Mouse (Mus musculus) hindbrain, embryonic 12.5 days (tissue): ENCODE measurements around the gene Itga9. TPM values are rescaled to one million over a fixed set of nuclear protein-coding genes. Genes with fewer than 3 reads are reported as not detected.

Experiments used
- ATAC-seq: fragments of 200-750 bp; cut with Nextera tagmentation; 2 replicates; pipeline ENCODE4 v1.8.0; 2017; ENCODE audit warnings: moderate TSS enrichment; ENCODE audit not compliant: low FRiP score
- H3K27ac ChIP-seq: fragments of 300-500 bp; sonication (generic); 2 replicates; pipeline ENCODE4 v1.5.1; 2016; ENCODE audit warnings: mild to moderate bottlenecking
- H3K27me3 ChIP-seq: fragments of 300-500 bp; sonication (generic); 2 replicates; pipeline ENCODE4 v1.6.1; 2016; ENCODE audit warnings: mild to moderate bottlenecking
- H3K36me3 ChIP-seq: fragments of 300-500 bp; sonication (generic); 2 replicates; pipeline ENCODE4 v1.6.1; 2016; ENCODE audit warnings: mild to moderate bottlenecking
- H3K4me1 ChIP-seq: fragments of 300-500 bp; sonication (generic); 2 replicates; pipeline ENCODE4 v1.6.1; 2016
- H3K4me2 ChIP-seq: fragments of 300-500 bp; sonication (generic); replicated peaks from 2 replicates; pipeline ENCODE4 v1.6.1; 2016; ENCODE audit warnings: mild to moderate bottlenecking
- H3K4me3 ChIP-seq: fragments of 300-500 bp; sonication (generic); 2 replicates; pipeline ENCODE4 v1.5.1; 2016; ENCODE audit warnings: mild to moderate bottlenecking
- H3K9ac ChIP-seq: fragments of 300-500 bp; sonication (generic); 2 replicates; pipeline ENCODE4 v1.6.1; 2016; ENCODE audit warnings: mild to moderate bottlenecking, moderate library complexity
- H3K9me3 ChIP-seq: fragments of 300-500 bp; sonication (generic); replicated peaks from 2 replicates; pipeline ENCODE4 v1.6.1; 2016; ENCODE audit warnings: mild to moderate bottlenecking
- WGBS: fragments of 180-500 bp; shearing (Covaris S2); methylation state at CpG from one replicate; pipeline ENCODE4 v1.1.7; 2016; 5-methylcytosine and 5-hydroxymethylcytosine counted together
- polyA plus RNA-seq: library from polyadenylated mRNA; unstranded; fragments of >200 nt; fragmentation: Nextera tagmentation; extraction: Ambion mirVana; gene quantifications from 2 replicates; pipeline ENCODE4 v1.2.1, GENCODE M21; 2016

The Itga9 gene
- polyA plus RNA-seq, 1 experiment from 2014 or later: 12.4 TPM

- 87% methylated on average over 11 of the region's 11 CpGs for WGBS
- no peak overlapping the region for H3K4me3 ChIP-seq
- H3K4me1 ChIP-seq: no peaks in the 10 kb centered on the region; the same call in 1 of the 2 replicates
- ATAC-seq: no peak
- H3K4me2 ChIP-seq: no peak overlapping the region
- no peaks in the 10 kb centered on the region for H3K9me3 ChIP-seq
- H3K27me3 ChIP-seq: no peaks in the 10 kb centered on the region
- no peaks in the 10 kb centered on the region for H3K36me3 ChIP-seq
- H3K27ac ChIP-seq: no peak overlapping the region
- H3K9ac ChIP-seq: no peak overlapping the region
Measured at GRCm38 (mm10) chr9:118878596-118878995, 272.1 kb downstream of the Itga9 start.

GRCm38 (mm10) chr9:118881281-118881945, 274.9 kb downstream of the Itga9 start:
- ATAC-seq: no peak
- Histone ChIP-seq H3K27me3 (no peaks in the 10 kb centered on the region), H3K9ac (no peak overlapping the region), H3K36me3 (no peaks in the 10 kb centered on the region), H3K27ac (no peak overlapping the region), H3K9me3 (no peaks in the 10 kb centered on the region), H3K4me3 (no peak overlapping the region), H3K4me1 (no peaks in the 10 kb centered on the region), H3K4me2 (no peak overlapping the region)
- WGBS: 78% methylated on average over 7 of the region's 7 CpGs

- no peak overlapping the region for H3K4me2 ChIP-seq
- H3K9ac ChIP-seq: no peak overlapping the region
- 93% methylated on average over 6 of the region's 6 CpGs for WGBS
- no peak overlapping the region for H3K4me3 ChIP-seq
- ATAC-seq: no peak
- H3K4me1 ChIP-seq: no peaks in the 10 kb centered on the region
- H3K27ac ChIP-seq: no peak overlapping the region
- H3K9me3 ChIP-seq: no peaks in the 10 kb centered on the region
- H3K36me3 ChIP-seq: no peaks in the 10 kb centered on the region
- no peaks in the 10 kb centered on the region for H3K27me3 ChIP-seq
Measured at GRCm38 (mm10) chr9:118881946-118882284, 275.4 kb downstream of the Itga9 start.

- H3K36me3 ChIP-seq: no peaks in the 10 kb centered on the region
- no peaks in the 10 kb centered on the region for H3K9me3 ChIP-seq
- H3K4me3 ChIP-seq: no peak overlapping the region
- no peak overlapping the region for H3K9ac ChIP-seq
- 92% methylated on average over 7 of the region's 7 CpGs for WGBS
- no peaks in the 10 kb centered on the region for H3K27me3 ChIP-seq
- no peak for ATAC-seq
- H3K4me2 ChIP-seq: no peak overlapping the region
- H3K27ac ChIP-seq: no peak overlapping the region
- no peaks in the 10 kb centered on the region for H3K4me1 ChIP-seq
Measured at GRCm38 (mm10) chr9:118883150-118883549, 276.7 kb downstream of the Itga9 start.

- H3K27ac ChIP-seq: no peak overlapping the region
- ATAC-seq: no peak
- H3K4me2 ChIP-seq: no peak overlapping the region
- H3K9ac ChIP-seq: no peak overlapping the region
- WGBS: 83% methylated on average over 6 of the region's 6 CpGs
- H3K36me3 ChIP-seq: no peaks in the 10 kb centered on the region
- H3K9me3 ChIP-seq: no peaks in the 10 kb centered on the region
- no peak overlapping the region for H3K4me3 ChIP-seq
- H3K4me1 ChIP-seq: peaks cover 6% of the 10 kb centered on the region
- no peaks in the 10 kb centered on the region for H3K27me3 ChIP-seq
Measured at GRCm38 (mm10) chr9:118885785-118886184, 279.3 kb downstream of the Itga9 start.

- Histone ChIP-seq H3K4me2 (no peak overlapping the region), H3K4me3 (no peak overlapping the region), H3K27ac (no peak overlapping the region), H3K9ac (no peak overlapping the region), H3K4me1 (peaks cover 17% of the 10 kb centered on the region), H3K27me3 (no peaks in the 10 kb centered on the region), H3K9me3 (no peaks in the 10 kb centered on the region), H3K36me3 (no peaks in the 10 kb centered on the region)
- ATAC-seq: no peak
- 86% methylated on average over 7 of the region's 7 CpGs for WGBS
Measured at GRCm38 (mm10) chr9:118887201-118887600, 280.7 kb downstream of the Itga9 start.

- Histone ChIP-seq H3K36me3 (no peaks in the 10 kb centered on the region), H3K4me3 (no peak overlapping the region), H3K4me2 (no peak overlapping the region), H3K27ac (no peak overlapping the region), H3K4me1 (peaks cover 17% of the 10 kb centered on the region), H3K9ac (no peak overlapping the region), H3K27me3 (no peaks in the 10 kb centered on the region), H3K9me3 (no peaks in the 10 kb centered on the region)
- WGBS: 90% methylated on average over 8 of the region's 8 CpGs
- ATAC-seq: no peak
Measured at GRCm38 (mm10) chr9:118887734-118888133, 281.2 kb downstream of the Itga9 start.

GRCm38 (mm10) chr9:118890149-118890548, 283.7 kb downstream of the Itga9 start:
- H3K27me3 ChIP-seq: no peaks in the 10 kb centered on the region
- H3K9me3 ChIP-seq: no peaks in the 10 kb centered on the region
- H3K4me1 ChIP-seq: peaks cover 17% of the 10 kb centered on the region
- ATAC-seq: no peak
- 80% methylated on average over 4 of the region's 4 CpGs for WGBS
- no peak overlapping the region for H3K4me2 ChIP-seq
- H3K36me3 ChIP-seq: no peaks in the 10 kb centered on the region
- H3K4me3 ChIP-seq: no peak overlapping the region
- H3K27ac ChIP-seq: peak overlapping the region; percentile 40; the same call in 1 of the 2 replicates
- no peak overlapping the region for H3K9ac ChIP-seq

GRCm38 (mm10) chr9:118890645-118891044, 284.2 kb downstream of the Itga9 start:
- Histone ChIP-seq H3K4me1 (peaks cover 17% of the 10 kb centered on the region), H3K4me2 (no peak overlapping the region), H3K4me3 (no peak overlapping the region), H3K36me3 (no peaks in the 10 kb centered on the region), H3K27me3 (no peaks in the 10 kb centered on the region), H3K27ac (no peak overlapping the region), H3K9ac (no peak overlapping the region), H3K9me3 (no peaks in the 10 kb centered on the region)
- ATAC-seq: no peak
- WGBS: 60% methylated on average over 2 of the region's 2 CpGs

- no peaks in the 10 kb centered on the region for H3K36me3 ChIP-seq
Measured at GRCm38 (mm10) chr9:118891068-118891467, 284.6 kb downstream of the Itga9 start.

GRCm38 (mm10) chr9:118891593-118891992, 285.1 kb downstream of the Itga9 start:
- ATAC-seq: no peak
- no peaks in the 10 kb centered on the region for H3K9me3 ChIP-seq
- no peaks in the 10 kb centered on the region for H3K36me3 ChIP-seq
- peak overlapping the region; percentile 12 for H3K27ac ChIP-seq
- H3K27me3 ChIP-seq: no peaks in the 10 kb centered on the region
- no peak overlapping the region for H3K9ac ChIP-seq
- WGBS: 61% methylated on average over 9 of the region's 9 CpGs
- H3K4me3 ChIP-seq: no peak overlapping the region
- H3K4me2 ChIP-seq: no peak overlapping the region
- peaks cover 17% of the 10 kb centered on the region for H3K4me1 ChIP-seq

More at GRCm38 (mm10) chr9:118891068-118891467, 284.6 kb downstream of the Itga9 start:
- H3K4me3 ChIP-seq: no peak overlapping the region
- H3K4me2 ChIP-seq: no peak overlapping the region
- WGBS: 85% methylated on average over 6 of the region's 6 CpGs
- H3K4me1 ChIP-seq: peaks cover 17% of the 10 kb centered on the region
- no peak for ATAC-seq
- peak overlapping the region; percentile 12; the same call in 1 of the 2 replicates for H3K27ac ChIP-seq
- no peaks in the 10 kb centered on the region for H3K9me3 ChIP-seq
- H3K9ac ChIP-seq: no peak overlapping the region
- H3K27me3 ChIP-seq: no peaks in the 10 kb centered on the region

GRCm38 (mm10) chr9:118895101-118895500, 288.6 kb downstream of the Itga9 start:
- Histone ChIP-seq H3K27me3 (no peaks in the 10 kb centered on the region), H3K9ac (no peak overlapping the region), H3K4me3 (no peak overlapping the region), H3K27ac (no peak overlapping the region), H3K4me1 (peaks cover 16% of the 10 kb centered on the region), H3K9me3 (no peaks in the 10 kb centered on the region), H3K36me3 (no peaks in the 10 kb centered on the region), H3K4me2 (no peak overlapping the region)
- 74% methylated on average over 2 of the region's 2 CpGs for WGBS
- ATAC-seq: no peak

- WGBS: 89% methylated on average over 2 of the region's 2 CpGs
- no peaks in the 10 kb centered on the region for H3K36me3 ChIP-seq
- H3K9ac ChIP-seq: no peak overlapping the region
- H3K4me1 ChIP-seq: peaks cover 3% of the 10 kb centered on the region; the same call in 1 of the 2 replicates
- H3K27ac ChIP-seq: no peak overlapping the region
- no peak for ATAC-seq
- H3K27me3 ChIP-seq: peaks cover 3% of the 10 kb centered on the region; the same call in 1 of the 2 replicates
- no peak overlapping the region for H3K4me3 ChIP-seq
- no peaks in the 10 kb centered on the region for H3K9me3 ChIP-seq
- no peak overlapping the region for H3K4me2 ChIP-seq
Measured at GRCm38 (mm10) chr9:118900677-118901076, 294.2 kb downstream of the Itga9 start.
